Mouse (Mus musculus) kidney, adult 2 months (tissue): Measurements from ENCODE around the gene CN725425.

ENCODE experiments used
- CTCF ChIP-seq: fragments of 200-500 bp; conservative IDR thresholded peaks from 2 replicates; pipeline ENCODE4 v1.5.1; 2011; ENCODE audit warnings: low read depth, mild to moderate bottlenecking, control low read depth, low read length, moderate library complexity, mixed read lengths; ENCODE audit not compliant: insufficient read depth, insufficient read length
- POLR2A ChIP-seq: fragments of 200-500 bp; IDR thresholded peaks from one replicate; pipeline ENCODE4 v1.6.1; 2011; ENCODE audit warnings: low read depth, low read length, control low read depth

GRCm38 (mm10) chr15:91263926-91264325 lies 64.6 kb downstream of the CN725425 start:
- TF ChIP-seq CTCF (no peak), POLR2A (no peak)
